Mouse (Mus musculus): Measurements from ENCODE around the gene Pcbp3. TPM values are rescaled to one million over a fixed set of nuclear protein-coding genes. Genes with fewer than 3 reads are reported as not detected.
A peak's percentile ranks its signal among the peaks of the same experiment; 100 is the strongest.

Gene Pcbp3
- polyA plus RNA-seq, 1 experiment from 2014 or later, result 23.8 TPM

- WGBS, result 87% methylated on average over 8 of the region's 8 CpGs
- no peak for DNase-seq (ENCODE audit: low spot score)
Observed at GRCm38 (mm10) chr10:76822698-76823097, 139.0 kb downstream of the Pcbp3 start.

DNA sequence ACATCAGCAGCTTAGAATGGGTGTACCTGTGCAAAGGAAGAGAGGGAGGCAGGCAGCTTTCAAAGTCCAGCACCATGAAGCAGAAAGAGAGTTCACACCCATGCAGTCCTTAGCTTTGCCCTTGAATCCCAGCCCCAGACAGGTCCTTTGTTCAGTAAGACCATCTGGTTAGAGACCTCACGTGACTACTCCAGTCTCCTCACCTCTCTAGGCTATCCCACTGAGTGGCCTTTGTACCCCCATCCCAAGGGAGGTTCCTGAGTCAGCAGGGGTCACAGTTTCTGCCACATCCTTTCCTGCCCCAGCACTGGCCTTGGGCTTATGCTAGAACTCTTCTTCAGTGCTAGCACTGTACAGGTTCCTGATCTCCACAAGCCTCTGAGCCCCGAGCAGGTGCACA, 142.4 kb downstream of the Pcbp3 start:
- Histone ChIP-seq H3K36me3 (replicated peaks; ENCODE audit: control insufficient read depth, insufficient read depth, low read depth, low read length) (no peaks in the 10 kb centered on the region), H3K27ac (replicated peaks; ENCODE audit: low read depth, low read length) (no peak overlapping the region), H3K4me2 (ENCODE audit: low read depth, low read length) (no peak overlapping the region), H3K9me3 (replicated peaks; ENCODE audit: control insufficient read depth, low read length) (no peaks in the 10 kb centered on the region), H3K27me3 (ENCODE audit: control insufficient read depth, insufficient read depth, low read length) (no peaks in the 10 kb centered on the region), H3K4me1 (ENCODE audit: control insufficient read depth, insufficient read depth, low read length) (no peaks in the 10 kb centered on the region), H3K4me3 (ENCODE audit: low read depth, low read length) (no peak overlapping the region), H3K9ac (replicated peaks; ENCODE audit: low read length) (no peak overlapping the region)
- no peak for ATAC-seq (replicated peaks; ENCODE audit: insufficient number of reproducible peaks, low FRiP score, low TSS enrichment, low read depth)
- WGBS, result 59% methylated on average over 2 of the region's 2 CpGs
- no peak for DNase-seq (ENCODE audit: low spot score)

More at GRCm38 (mm10) chr10:76822698-76823097, 139.0 kb downstream of the Pcbp3 start:
- Histone ChIP-seq H3K9ac (replicated peaks; ENCODE audit: low read length) (no peak overlapping the region), H3K36me3 (replicated peaks; ENCODE audit: control insufficient read depth, insufficient read depth, low read depth, low read length) (no peaks in the 10 kb centered on the region), H3K4me3 (ENCODE audit: low read depth, low read length) (no peak overlapping the region), H3K4me2 (ENCODE audit: low read depth, low read length) (no peak overlapping the region), H3K27ac (replicated peaks; ENCODE audit: low read depth, low read length) (no peak overlapping the region), H3K27me3 (ENCODE audit: control insufficient read depth, insufficient read depth, low read length) (no peaks in the 10 kb centered on the region), H3K4me1 (ENCODE audit: control insufficient read depth, insufficient read depth, low read length) (no peaks in the 10 kb centered on the region), H3K9me3 (replicated peaks; ENCODE audit: control insufficient read depth, low read length) (no peaks in the 10 kb centered on the region)
- ATAC-seq (replicated peaks; ENCODE audit: insufficient number of reproducible peaks, low FRiP score, low TSS enrichment, low read depth), result no peak

DNA sequence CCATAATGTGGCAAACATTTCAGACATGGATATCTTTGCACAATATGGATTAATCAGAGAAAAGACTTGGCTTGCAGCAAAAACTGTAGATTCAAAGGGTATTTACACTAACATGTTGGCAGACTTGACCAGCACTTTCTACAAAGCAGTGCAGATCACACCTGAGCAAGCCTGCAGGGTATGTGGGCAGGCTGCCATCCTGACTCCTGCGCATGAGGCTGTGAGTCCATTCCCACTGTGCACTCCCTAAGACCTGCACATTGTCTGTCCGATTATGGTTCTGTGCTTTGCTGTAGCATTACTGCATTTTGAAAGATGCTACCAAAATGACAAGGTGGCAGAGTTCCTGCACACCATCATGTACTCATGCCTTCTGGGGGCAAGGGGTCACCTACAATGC, 143.3 kb downstream of the Pcbp3 start:
- DNase-seq (ENCODE audit: low spot score), result no peak
- H3K4me2 ChIP-seq (ENCODE audit: low read depth, low read length), result no peak overlapping the region
- no peak overlapping the region for H3K27ac ChIP-seq (replicated peaks; ENCODE audit: low read depth, low read length)
- no peak overlapping the region for H3K4me3 ChIP-seq (ENCODE audit: low read depth, low read length)
- H3K9me3 ChIP-seq (replicated peaks; ENCODE audit: control insufficient read depth, low read length), result no peaks in the 10 kb centered on the region
- H3K4me1 ChIP-seq (ENCODE audit: control insufficient read depth, insufficient read depth, low read length), result no peaks in the 10 kb centered on the region
- H3K9ac ChIP-seq (replicated peaks; ENCODE audit: low read length), result no peak overlapping the region
- WGBS, result 97% methylated on average over 2 of the region's 2 CpGs
- no peaks in the 10 kb centered on the region for H3K36me3 ChIP-seq (replicated peaks; ENCODE audit: control insufficient read depth, insufficient read depth, low read depth, low read length)
- no peak for ATAC-seq (replicated peaks; ENCODE audit: insufficient number of reproducible peaks, low FRiP score, low TSS enrichment, low read depth)
- no peaks in the 10 kb centered on the region for H3K27me3 ChIP-seq (ENCODE audit: control insufficient read depth, insufficient read depth, low read length)

DNA sequence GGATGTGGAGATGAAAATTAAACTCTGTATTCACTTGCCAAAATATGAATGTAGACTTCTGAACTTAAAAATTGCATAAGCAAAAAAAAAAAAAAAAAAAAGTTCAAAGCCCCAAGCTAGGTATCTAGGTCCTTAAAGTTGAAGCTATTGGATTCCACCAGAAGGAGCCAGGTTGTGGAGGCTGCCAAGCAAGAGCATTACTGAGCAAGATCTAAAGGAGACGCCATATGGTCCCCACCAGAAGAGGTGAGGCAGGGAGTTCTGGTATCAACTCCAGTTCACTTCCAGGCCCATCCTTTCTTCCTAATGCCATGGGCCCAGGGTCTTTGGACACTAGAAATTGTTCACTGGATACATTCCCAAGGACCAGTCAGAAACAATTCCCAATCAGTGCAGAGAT, 144.8 kb downstream of the Pcbp3 start:
- no peaks in the 10 kb centered on the region for H3K27me3 ChIP-seq (ENCODE audit: control insufficient read depth, insufficient read depth, low read length)
- H3K4me3 ChIP-seq (ENCODE audit: low read depth, low read length), result no peak overlapping the region
- H3K27ac ChIP-seq (replicated peaks; ENCODE audit: low read depth, low read length), result no peak overlapping the region
- DNase-seq (ENCODE audit: low spot score) (no peak), ATAC-seq (replicated peaks; ENCODE audit: insufficient number of reproducible peaks, low FRiP score, low TSS enrichment, low read depth) (no peak)
- no peak overlapping the region for H3K4me2 ChIP-seq (ENCODE audit: low read depth, low read length)
- H3K4me1 ChIP-seq (ENCODE audit: control insufficient read depth, insufficient read depth, low read length), result no peaks in the 10 kb centered on the region
- no peaks in the 10 kb centered on the region for H3K36me3 ChIP-seq (replicated peaks; ENCODE audit: control insufficient read depth, insufficient read depth, low read depth, low read length)
- H3K9me3 ChIP-seq (replicated peaks; ENCODE audit: control insufficient read depth, low read length), result no peaks in the 10 kb centered on the region
- no peak overlapping the region for H3K9ac ChIP-seq (replicated peaks; ENCODE audit: low read length)
- WGBS, result 84% methylated on average over 1 of the region's 1 CpGs

DNA sequence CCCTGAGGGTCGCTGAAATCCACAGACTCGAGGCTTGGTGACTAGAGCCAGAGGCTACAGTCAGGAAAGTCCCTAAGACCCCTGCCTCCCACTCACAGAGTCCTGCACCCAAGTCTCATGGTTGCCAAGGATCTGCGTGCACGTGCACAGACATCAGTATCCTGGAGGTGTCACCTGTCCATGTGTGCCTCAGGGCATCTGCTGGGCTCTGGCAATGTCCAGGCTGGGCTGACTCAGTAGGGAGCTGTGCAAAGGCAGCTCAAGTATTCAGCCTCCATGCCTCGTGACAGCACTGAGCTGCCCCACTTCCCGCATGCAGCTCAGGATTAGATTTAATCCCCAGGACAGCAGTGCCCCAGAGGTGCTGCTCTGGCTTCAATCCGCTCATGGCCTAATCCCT, 145.3 kb downstream of the Pcbp3 start:
- WGBS, result 25% methylated on average over 7 of the region's 7 CpGs
- Histone ChIP-seq H3K4me3 (ENCODE audit: low read depth, low read length) (no peak overlapping the region), H3K36me3 (replicated peaks; ENCODE audit: control insufficient read depth, insufficient read depth, low read depth, low read length) (no peaks in the 10 kb centered on the region), H3K9ac (replicated peaks; ENCODE audit: low read length) (no peak overlapping the region), H3K27me3 (ENCODE audit: control insufficient read depth, insufficient read depth, low read length) (no peaks in the 10 kb centered on the region), H3K4me1 (ENCODE audit: control insufficient read depth, insufficient read depth, low read length) (no peaks in the 10 kb centered on the region), H3K9me3 (replicated peaks; ENCODE audit: control insufficient read depth, low read length) (no peaks in the 10 kb centered on the region), H3K27ac (replicated peaks; ENCODE audit: low read depth, low read length) (no peak overlapping the region), H3K4me2 (ENCODE audit: low read depth, low read length) (no peak overlapping the region)
- ATAC-seq (replicated peaks; ENCODE audit: insufficient number of reproducible peaks, low FRiP score, low TSS enrichment, low read depth) (peak; percentile 71; the same call in 1 of the 2 replicates), DNase-seq (ENCODE audit: low spot score) (peak; percentile 14)

- DNase-seq (ENCODE audit: low spot score) (no peak), ATAC-seq (replicated peaks; ENCODE audit: insufficient number of reproducible peaks, low FRiP score, low TSS enrichment, low read depth) (no peak)
- Histone ChIP-seq H3K4me1 (ENCODE audit: control insufficient read depth, insufficient read depth, low read length) (no peaks in the 10 kb centered on the region), H3K4me3 (ENCODE audit: low read depth, low read length) (no peak overlapping the region), H3K9ac (replicated peaks; ENCODE audit: low read length) (no peak overlapping the region), H3K36me3 (replicated peaks; ENCODE audit: control insufficient read depth, insufficient read depth, low read depth, low read length) (no peaks in the 10 kb centered on the region), H3K9me3 (replicated peaks; ENCODE audit: control insufficient read depth, low read length) (no peaks in the 10 kb centered on the region), H3K4me2 (ENCODE audit: low read depth, low read length) (no peak overlapping the region), H3K27ac (replicated peaks; ENCODE audit: low read depth, low read length) (no peak overlapping the region), H3K27me3 (ENCODE audit: control insufficient read depth, insufficient read depth, low read length) (no peaks in the 10 kb centered on the region)
- WGBS, result 56% methylated on average over 4 of the region's 4 CpGs
Observed at GRCm38 (mm10) chr10:76815481-76815880, 146.2 kb downstream of the Pcbp3 start.

GRCm38 (mm10) chr10:76814811-76815210, 146.9 kb downstream of the Pcbp3 start:
- DNase-seq (ENCODE audit: low spot score) (no peak), ATAC-seq (replicated peaks; ENCODE audit: insufficient number of reproducible peaks, low FRiP score, low TSS enrichment, low read depth) (no peak)
- H3K4me2 ChIP-seq (ENCODE audit: low read depth, low read length), result no peak overlapping the region
- H3K4me3 ChIP-seq (ENCODE audit: low read depth, low read length), result no peak overlapping the region
- H3K9ac ChIP-seq (replicated peaks; ENCODE audit: low read length), result no peak overlapping the region
- H3K27me3 ChIP-seq (ENCODE audit: control insufficient read depth, insufficient read depth, low read length), result no peaks in the 10 kb centered on the region
- no peaks in the 10 kb centered on the region for H3K9me3 ChIP-seq (replicated peaks; ENCODE audit: control insufficient read depth, low read length)
- H3K4me1 ChIP-seq (ENCODE audit: control insufficient read depth, insufficient read depth, low read length), result no peaks in the 10 kb centered on the region
- no peak overlapping the region for H3K27ac ChIP-seq (replicated peaks; ENCODE audit: low read depth, low read length)
- WGBS, result 87% methylated on average over 8 of the region's 8 CpGs
- H3K36me3 ChIP-seq (replicated peaks; ENCODE audit: control insufficient read depth, insufficient read depth, low read depth, low read length), result no peaks in the 10 kb centered on the region

GRCm38 (mm10) chr10:76809916-76810660, 151.6 kb downstream of the Pcbp3 start:
- DNase-seq (ENCODE audit: low spot score) (no peak), ATAC-seq (replicated peaks; ENCODE audit: insufficient number of reproducible peaks, low FRiP score, low TSS enrichment, low read depth) (peak; percentile 84; the same call in 1 of the 2 replicates)
- no peaks in the 10 kb centered on the region for H3K27me3 ChIP-seq (ENCODE audit: control insufficient read depth, insufficient read depth, low read length)
- H3K4me1 ChIP-seq (ENCODE audit: control insufficient read depth, insufficient read depth, low read length), result no peaks in the 10 kb centered on the region
- WGBS, result 70% methylated on average over 7 of the region's 7 CpGs
- no peaks in the 10 kb centered on the region for H3K9me3 ChIP-seq (replicated peaks; ENCODE audit: control insufficient read depth, low read length)
- no peaks in the 10 kb centered on the region for H3K36me3 ChIP-seq (replicated peaks; ENCODE audit: control insufficient read depth, insufficient read depth, low read depth, low read length)
- no peak overlapping the region for H3K4me3 ChIP-seq (ENCODE audit: low read depth, low read length)
- H3K27ac ChIP-seq (replicated peaks; ENCODE audit: low read depth, low read length), result no peak overlapping the region
- no peak overlapping the region for H3K9ac ChIP-seq (replicated peaks; ENCODE audit: low read length)
- no peak overlapping the region for H3K4me2 ChIP-seq (ENCODE audit: low read depth, low read length)
